Mouse (Mus musculus) liver, adult (tissue): Measurements from ENCODE around the gene Usp5.

Experiments
- GATA4 ChIP-seq: IDR thresholded peaks from 2 replicates; pipeline ENCODE4 v1.6.1; 2014; ENCODE audit warnings: mild to moderate bottlenecking, low read length; ENCODE audit not compliant: insufficient replicate concordance

The Usp5 gene

DNA sequence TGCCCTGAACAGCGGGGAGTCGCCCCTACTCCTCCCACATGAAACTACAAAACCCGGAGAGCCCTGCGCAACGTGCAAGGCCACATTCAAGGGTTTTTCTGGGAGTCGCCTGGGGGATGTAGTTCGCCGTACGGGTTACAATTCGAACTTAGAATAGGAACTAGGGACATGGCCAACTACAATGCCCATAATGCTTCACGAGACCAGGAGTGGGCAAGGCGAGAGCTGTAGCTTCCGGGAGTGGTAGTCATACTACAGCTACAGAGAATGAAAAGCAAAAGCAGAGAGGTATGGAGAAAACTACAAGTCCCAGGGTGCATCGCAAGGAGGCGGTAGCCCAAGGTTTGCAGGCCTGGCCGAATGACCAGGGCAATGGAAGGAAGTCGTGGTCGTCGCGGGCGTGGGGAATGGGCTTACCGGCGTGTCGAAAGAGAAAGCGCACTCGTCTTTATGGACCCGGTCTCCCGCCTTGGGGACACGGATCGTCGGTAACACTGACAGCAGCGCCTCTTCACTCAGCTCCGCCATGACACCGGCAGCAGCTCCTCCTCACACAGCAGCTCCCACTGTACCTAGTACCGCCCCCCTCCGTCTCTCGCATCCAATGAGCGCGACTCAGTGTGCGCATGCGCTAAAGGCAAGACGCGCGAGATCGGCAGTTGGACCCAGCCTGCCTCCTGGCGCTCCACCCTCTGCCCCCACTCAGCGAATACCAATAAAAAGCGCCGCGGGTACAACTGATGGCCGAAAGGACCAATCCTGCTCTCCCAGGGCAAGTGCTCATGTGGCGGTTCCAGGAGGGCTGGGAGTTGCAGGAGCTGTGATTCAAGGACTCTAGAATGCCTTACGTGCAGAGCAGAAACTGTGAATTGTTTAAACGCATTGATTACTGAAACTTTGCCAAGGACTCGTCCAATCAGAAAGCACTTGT, at the start of gene Usp5, which contains the start of gene Cdca3:
Usp5 (minus strand) TSS at position 617 of the 931 bp plus-strand sequence.
Cdca3 (plus strand) TSS at position 680 of the 931 bp plus-strand sequence.
- TF ChIP-seq GATA4 = no peak

DNA sequence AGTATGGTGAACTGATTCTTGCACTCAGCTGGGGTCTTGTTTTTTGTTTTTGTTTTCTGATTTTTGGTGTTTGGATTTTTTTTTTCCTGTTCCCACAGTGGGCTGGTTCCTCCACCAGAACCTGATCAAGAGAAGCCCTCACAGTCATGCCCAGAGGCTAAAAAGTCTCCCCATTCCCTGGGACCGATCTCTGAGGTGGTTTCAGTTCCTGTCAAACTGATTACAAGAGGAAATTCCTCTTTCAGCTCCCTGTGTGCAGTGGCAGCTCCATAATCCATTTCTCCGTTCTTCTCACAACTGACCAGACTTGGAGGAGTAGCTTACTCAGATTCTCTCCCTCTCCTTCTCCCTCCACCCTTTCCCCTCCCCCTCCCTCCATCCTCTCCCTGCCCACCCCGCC, 45.1 kb upstream of the Usp5 start:
- no peak for TF ChIP-seq GATA4

DNA sequence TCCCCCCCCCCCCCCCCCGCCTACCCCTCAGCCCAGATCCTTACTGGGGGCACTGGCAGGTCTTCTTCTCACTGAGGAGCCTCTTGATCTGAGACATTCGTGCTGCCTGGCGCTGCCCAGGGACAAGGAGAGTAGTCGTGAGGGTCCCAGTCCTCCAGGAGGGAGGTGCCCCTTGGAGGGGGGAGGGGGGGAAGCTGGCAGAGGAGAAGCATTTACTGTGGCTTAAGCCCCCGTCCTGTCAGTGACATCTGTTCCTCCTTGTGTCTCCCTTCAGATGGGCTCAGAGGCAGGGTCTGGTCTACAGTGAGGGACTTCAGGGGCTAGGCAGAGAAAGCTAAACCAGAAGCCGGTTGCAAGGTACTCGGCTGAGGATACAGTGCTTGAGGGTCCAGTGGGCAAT, 37.3 kb upstream of the Usp5 start:
- TF ChIP-seq GATA4 = no peak

DNA sequence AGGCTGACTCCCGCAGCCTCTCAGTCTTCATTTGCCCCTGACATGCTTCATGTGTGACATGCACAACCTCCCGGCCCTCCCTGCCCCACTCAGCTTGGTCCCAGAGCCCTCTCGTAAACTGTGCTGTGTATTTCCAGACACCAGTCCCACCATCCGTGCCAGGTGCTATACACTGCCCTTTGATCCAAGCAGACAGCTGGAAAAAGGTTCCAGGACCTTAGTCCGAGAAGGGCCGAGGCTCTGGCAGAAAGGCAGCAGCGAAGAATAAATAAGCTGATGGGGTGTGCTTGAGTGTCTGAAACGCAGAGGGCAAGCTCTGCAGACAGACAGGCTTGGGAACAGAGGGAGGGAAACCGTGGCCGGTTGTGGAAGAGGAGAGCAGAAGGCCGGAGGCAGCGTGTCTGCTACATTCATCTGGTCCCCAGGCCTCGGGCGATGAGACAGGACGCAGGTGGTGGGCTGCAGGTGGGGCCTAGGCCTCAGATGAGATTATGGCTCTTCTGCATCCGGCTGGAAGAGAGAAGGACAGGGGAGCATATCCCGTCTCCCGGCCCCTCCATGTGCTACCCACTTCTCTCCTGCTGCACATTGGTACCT, 36.6 kb upstream of the Usp5 start:
- TF ChIP-seq GATA4 = no peak

DNA sequence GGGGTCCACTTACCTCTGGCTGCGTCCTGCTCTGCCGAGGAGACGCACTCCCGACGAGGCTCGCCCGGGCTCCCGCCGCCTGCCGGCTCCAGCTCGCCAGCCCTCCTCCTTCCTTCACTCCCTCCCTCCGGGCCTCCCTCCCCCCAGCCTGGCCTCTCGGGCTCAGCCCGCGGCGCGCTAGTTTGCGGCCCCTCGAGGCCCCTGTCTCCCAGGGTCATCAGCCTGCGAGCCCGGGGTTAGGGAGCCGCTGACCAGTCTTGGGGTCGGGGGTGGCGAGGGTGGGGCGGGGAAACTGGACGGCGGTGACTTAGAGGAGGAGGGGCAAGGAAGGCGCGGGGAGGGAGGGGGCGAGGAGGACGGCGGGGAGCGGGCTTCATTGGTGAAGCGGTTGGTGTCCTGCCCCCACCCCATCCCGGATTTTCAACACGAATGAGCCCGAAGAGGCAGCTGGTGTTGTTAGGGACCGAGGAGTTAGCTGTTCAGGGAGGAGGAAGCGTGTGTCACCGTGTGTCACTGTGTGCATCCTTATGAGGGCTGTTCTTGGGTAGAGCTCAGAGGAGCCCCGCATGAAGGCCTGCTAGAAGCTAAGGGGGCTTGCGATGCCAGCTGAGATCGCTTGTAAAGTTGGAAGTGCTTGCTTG, 34.5 kb upstream of the Usp5 start, which contains the start of gene Gpr162:
Gpr162 (minus strand) TSS at position 326 of the 641 bp plus-strand sequence.
- no peak for TF ChIP-seq GATA4

DNA sequence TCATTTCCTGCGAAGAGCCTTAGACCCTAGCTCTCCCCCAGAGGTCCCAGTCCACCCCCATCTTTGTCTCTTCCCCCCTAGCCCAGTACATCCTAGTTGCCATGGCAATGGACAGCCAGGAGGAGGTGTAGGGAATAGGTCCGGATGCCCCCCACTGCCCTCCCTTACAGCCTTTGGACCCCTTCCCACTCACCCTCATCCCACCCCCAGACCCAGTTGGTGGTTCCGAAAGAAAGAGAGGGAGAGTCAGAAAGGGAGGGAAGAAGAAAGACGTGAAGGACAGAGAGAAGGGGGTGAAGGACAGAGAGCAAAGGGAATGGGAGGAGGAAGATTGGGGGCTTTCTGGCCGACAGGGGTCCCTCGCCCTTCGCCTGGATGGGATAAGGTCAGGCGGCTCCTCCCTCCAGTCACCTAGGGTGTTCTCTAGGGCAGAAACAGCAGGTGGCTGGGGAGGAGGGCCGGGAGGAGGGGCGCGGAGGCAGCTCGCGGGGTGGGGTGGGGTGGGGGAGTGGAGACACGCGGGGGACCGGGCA, 33.9 kb upstream of the Usp5 start:
- no peak for TF ChIP-seq GATA4

DNA sequence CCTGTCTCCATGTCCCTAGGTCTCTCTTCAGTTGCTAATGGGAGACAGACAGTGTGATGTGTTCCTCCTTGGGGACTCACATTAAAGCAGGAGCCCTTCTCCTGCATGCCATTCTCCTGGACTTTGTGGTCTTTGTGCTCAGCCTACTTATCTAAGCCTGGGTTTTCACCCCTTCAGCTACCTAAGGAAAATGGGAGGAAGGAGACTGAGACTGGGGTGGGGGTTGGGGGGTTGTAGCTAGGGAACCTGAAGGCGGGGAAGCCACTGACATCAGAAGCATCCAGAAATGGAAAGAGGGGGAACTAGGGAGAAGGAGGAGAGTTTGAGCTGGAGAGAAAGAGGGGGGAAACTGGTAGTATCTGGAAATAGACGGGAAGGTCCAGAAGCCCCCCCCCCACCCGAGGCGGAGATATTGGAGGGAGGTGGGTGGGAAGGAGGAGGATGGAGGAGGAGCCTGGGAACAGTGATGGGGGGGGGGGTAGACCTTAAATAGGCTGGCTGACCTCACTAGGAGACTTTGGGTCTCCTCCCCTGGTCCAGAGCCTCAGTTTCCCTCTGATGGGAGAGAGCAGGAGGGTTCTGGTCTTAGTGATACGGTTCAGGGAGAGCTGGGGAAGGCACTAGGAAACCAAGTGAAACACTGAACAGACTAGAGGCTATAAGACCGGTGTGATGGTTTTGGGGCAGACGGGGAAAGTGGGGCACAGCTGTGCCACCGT, 33.3 kb upstream of the Usp5 start:
- TF ChIP-seq GATA4 = no peak

DNA sequence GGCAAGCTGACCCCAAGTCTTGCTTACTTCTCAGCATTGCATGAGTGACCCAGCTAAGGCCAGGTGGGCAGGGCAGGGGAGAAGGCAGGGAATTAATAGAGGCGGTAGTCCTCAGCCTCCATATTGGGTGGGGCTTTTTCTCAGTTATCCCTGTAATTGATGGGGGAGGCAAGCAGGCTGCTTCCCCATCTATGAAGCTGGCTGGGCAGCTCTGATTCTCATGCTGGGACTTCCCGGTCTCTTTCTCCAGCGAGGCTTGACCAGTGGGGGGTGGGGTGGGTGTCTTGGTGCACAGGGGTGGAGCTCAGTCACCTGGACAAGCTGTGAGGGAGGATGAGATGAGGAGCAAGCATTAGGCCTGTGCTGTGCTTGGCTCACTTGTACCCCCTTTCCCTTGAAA, 32.5 kb upstream of the Usp5 start:
- no peak for TF ChIP-seq GATA4

DNA sequence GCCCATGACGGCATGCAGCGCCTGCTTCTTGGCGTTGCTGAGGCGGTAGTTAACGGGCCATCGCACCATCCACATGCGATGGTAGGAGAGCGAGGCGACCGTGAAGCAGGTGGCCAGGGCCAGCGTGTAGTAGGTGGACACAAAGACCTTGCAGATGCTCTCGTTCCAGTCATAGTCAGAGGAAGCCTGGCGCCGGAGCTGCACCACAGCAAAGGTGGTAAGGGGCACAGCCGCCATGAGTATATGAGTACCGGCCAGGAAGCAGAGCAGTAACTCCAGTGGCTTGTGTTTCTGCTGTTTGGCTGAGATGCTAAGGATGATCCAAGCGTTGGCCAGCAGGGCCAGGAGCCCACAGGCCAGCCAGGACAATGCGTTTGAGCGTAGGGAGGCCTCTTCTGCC, 32.0 kb upstream of the Usp5 start:
- no peak for TF ChIP-seq GATA4

DNA sequence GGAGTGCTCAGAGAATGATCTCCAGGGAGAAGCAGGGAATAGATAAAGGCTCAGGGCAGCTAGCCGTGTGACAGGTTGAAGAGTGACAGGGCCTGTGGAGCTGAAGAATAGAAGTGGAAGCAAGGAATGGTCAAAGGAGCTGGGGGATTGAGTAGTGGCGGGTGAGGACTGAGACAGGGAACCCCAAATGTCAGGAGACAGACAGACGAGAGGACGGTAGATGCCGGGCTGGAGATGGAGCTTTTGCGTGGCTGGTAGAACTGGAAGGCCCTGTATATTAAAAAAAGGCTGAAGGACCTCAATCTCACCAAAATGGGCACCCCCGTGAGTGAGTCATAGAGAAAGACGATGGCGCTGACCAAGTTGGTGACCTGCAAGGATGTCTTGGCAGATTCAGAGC, 31.2 kb upstream of the Usp5 start:
- no peak for TF ChIP-seq GATA4

DNA sequence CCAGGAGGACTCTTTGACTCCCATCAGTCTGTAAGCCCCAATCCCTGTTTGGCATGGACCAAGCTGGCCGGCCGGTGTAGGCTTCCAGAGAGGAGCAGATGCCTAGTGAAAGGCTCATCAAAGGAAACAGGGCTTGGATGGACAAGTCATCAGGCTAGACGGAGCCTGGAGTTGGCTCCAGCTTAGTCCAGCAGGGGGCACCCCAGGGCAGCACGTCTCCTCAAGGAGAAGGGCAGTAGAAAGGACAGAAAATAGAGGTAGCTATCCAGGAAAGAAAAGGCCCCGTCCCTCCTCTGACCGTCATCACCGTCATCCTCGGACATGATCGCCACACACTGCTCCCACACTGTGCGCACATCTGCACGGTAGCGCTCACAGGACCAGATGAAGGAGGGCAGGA, 30.4 kb upstream of the Usp5 start:
- TF ChIP-seq GATA4 = no peak

DNA sequence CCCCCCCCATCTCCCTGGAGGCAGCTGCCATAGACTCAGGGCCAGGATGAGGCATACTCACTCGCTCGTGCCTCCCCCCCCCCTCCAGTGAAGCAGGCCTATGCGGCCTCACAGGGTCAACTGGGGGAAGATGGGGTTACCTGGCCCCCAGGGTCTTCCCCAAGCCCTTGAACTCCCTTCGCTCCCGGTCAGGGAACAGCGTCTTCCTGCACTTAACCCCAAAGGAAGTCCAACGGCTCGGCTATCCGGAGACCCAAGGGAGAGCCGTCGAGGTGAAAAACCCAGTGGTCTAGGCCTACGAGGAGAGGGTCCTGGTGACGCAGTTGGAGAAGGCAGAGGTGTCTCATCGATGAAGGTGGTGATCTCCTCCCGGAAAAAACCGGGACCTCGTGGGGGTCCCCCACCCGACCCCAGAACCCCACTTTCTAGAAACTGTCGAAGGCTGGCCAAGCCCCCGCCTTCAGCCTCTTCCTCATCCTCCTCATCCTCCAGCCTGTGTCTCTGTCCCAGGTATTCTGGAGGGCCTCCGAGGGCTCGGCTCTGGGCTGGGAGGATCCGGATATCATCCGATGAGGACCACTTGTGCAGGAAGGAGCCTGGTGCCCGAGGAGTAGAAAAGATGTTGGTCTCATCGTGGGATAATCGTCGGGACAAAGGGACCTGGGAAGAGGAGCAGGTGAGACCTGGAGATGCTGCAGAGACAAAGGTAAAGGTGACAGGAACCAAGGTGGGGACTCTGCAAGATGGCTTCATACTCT, 29.5 kb upstream of the Usp5 start:
- TF ChIP-seq GATA4 = no peak

DNA sequence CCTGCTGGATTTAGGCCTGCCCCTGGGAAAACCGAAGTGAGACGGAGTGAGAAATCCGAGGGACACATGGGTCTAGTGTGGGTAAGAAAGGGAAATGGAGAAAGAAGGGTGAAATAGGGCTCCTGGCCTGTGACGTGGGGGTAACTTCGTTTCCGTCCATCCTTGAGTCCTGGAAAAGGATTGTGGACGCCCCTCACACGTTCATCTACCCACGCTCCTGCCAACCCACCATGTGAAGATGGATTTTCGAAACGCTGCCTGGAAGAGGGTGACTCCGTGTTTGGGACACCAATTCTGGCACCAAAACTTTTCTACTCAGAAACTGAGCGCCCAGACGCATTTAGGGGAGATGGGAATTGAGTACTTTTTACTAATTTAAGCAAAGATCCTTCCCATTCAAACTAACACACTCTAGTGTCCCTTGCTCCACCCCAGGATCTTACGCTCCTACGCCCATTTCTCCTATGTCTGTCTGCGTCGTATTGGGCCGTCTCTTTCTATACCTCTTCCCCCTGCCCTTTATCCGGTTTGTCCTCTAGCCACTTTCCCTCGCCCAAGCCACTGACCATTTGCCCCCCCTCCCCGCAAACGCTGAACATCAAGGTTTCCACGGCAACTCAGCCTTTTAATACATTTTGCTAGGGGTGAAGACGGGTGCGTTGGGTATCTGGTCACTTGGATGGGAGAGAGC, 28.7 kb upstream of the Usp5 start:
- TF ChIP-seq GATA4 = no peak
